Mouse (Mus musculus): Measurements from ENCODE around the gene Pus7.
"Not testable (repeated sequence)": the region's sequence is repeated elsewhere in the genome, so short reads cannot be mapped to it uniquely, and the experiment has no call there.

Pus7 gene

DNA sequence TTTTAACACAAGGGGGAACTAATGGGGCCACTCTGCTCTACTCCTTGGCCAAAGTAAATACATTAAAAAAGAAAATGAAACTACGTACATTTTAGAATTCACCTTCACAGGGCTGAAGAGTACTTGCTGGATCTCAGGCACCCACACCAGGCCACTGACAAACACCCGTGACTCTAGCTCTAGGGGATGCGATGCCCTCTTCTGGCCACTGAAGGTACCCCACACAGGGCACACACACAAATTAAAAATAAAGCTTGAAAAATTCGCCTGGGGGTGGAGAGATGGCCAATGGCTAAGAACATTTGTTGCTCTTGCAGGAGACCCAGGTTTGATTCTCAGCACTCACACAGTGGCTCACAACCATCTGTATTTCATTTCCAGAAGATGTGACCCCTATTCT lies 27.1 kb downstream of the Pus7 start:
- no peak for DNase-seq (ENCODE audit: low read depth, low spot score)

DNA sequence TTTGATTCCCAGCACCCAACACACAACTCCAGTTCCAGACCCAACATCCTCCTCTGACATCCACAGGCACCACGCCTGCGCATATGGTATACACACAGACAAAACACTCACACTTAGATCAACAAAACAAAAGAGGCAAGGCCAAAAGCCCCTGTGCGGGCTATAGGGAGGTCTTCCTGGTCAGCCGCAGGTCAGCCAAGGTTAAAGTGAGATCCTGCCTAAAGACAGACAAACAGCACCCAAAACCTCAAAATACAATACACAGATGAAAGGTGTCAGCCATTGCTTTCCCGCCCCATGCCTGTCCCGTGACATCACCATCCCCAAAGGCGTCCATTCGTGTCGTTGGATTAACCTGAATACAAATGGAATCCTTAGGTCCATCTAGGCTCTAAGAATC lies 27.9 kb downstream of the Pus7 start:
- no peak for DNase-seq (ENCODE audit: low read depth, low spot score)

DNA sequence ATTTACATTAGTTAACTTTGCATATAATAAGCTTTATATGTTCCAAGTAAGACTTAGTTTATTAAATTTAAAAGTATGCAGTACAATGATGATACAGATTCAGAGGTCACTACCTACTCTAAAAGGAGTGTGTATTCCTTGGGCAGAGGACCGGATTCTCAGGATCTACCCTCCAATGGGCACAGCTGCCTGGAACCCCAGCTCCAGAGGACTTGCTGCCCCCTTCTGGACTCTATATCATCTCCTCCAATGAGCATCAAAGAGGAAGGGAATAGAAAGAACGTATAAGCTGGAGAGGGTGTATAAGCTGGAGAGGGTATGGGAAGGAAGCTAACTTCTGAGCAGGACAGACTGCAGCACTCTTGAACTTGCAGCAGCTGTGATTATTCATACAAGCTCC lies 33.6 kb downstream of the Pus7 start:
- DNase-seq (ENCODE audit: low read depth, low spot score) = no peak

DNA sequence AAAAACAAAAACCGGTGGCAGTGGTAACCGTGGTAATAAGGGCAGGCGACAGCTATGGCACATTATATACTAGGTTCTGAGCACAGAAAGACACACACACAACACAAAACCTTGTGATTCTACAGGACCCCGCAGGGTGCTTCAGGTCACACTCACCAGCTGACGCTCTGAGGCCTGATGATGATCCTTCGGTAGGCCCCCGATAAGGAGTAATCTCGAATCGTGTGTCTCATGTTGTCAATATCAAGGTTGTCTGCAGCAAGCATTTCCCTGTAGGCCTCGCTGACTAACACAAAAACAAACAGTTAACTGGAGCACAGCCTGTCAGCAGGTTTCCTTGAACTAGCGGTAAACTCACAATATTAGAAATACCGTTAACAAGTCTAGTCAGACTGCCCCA lies 40.2 kb downstream of the Pus7 start:
- DNase-seq (ENCODE audit: low read depth, low spot score) = no peak

DNA sequence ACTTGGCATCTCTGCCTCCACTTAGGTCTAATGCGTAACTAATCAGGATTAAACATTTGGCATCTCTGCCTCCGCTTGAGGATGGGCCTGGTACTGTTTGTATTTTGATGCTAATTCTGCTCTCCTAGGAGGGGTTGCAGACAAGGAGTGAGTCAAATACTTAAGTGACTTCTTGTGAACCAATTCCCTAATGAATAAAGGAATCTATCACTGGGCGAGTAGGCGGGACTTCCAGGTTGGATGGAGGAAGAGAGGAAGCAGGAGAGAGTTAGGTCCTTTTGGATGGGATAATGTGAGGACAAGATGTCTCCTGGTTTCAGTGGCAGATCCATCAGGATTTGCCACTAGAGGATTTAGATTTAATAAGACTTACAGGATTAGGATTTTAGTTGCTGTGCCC lies 46.4 kb downstream of the Pus7 start:
- no peak for DNase-seq (ENCODE audit: low read depth, low spot score)

DNA sequence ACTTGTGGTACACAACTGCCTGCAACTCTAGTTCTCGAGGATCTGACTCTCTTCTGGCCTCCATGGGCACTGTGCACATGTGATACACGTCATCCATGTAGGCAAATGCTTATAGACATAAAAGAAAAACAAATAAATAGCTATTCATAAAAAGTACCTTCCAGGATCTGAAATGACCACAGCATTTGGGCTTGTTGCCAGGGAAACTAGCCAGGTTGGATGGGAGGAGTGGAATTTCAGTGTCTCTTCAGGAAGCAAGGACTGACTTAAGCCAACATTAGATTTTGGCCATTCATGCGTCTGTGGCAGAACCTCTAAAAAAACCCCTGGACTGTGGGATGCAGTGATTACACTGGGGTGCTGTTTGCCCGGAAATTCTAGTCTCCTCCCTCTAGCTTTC lies 47.1 kb downstream of the Pus7 start:
- DNase-seq (ENCODE audit: low read depth, low spot score) = no peak

DNA sequence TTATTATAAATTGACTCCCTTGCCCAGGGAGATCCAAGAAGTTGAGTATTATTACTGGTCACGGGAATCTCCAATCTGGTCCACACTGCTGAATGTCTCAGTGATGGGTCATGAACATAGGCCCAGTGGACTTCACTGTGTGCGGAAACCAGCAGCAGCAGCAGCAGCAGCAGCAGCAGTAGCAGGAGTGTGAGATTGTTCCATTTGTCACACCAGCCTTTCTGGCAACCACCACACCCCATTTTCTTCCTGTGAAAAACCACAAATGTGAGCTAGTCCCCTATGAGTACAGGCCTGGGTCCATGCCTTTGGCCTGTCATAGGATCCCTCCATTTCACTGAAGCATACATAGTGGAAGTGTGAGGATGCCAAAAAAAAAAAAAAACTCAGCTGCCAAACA lies 61.6 kb downstream of the Pus7 start:
- DNase-seq (ENCODE audit: low read depth, low spot score) = no peak

DNA sequence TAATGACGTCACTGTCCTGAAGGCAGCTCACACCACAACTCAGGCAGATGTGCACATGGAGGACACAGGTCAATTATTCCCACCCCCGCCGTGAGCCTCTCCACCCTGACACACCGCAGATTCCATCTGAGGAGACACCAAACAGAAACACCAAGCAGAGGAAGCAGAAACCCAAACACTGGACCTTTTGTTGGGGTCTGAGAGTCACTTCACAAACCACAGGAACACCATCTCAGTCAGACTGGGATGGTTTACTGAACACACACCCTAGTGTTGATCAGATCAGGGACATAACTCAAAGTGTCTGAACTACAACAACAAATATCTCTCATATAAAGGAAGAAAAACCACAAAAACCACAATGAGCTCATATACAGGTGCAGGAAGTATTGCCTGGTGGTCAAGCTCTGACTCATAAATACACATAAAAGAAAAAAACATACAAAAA lies 64.6 kb downstream of the Pus7 start:
- DNase-seq (ENCODE audit: low read depth, low spot score) = peak; percentile 45

DNA sequence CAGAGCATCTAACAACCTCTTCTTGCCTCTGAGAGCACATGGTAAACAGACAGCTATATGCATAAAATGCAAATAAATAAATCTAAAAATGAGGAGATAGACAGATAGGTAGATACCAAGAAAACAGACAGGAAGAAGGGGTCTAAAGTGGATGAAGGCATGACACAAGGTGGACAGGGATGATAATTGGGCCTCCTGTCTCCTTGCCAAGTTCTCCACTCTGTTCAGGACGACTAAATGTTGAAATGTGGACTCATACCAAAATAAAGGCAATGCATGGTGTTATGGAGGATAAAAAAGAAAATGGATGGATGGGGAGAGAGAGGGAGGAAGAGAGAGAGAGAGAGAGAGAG lies 65.4 kb downstream of the Pus7 start:
- no peak for DNase-seq (ENCODE audit: low read depth, low spot score)

DNA sequence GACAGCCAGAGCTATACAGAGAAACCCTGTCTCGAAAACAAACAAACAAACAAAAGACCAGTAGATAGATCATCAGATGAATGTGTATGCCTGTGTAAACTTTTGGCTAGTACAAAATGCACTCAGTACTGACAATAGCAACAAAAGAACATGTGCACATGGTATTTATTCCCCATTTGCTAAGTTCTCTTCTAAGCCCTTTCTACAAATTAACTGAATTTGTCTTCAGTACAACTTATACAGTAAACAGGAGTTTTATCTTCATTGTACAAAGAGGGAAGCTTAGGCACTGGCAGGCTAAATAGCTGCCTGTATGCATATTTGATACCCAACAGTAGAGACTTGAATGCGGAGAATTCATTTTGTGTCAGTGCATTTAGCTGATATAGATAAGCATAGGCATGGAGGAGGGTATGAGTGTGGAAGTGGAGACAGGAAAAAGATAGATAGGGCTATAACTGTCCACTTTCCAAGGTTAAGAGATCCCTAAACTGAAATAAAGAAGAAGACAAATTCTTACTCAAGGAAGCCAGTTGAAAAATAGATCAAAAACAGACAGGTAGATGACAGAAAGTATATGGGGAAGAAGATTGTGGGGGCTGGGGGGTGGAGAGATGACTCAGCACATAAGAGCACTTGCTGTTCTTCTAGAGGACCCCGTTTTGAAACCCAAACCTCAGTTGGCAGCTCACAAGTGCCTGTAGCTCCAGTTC lies 65.9 kb downstream of the Pus7 start:
- no peak for DNase-seq (ENCODE audit: low read depth, low spot score)

DNA sequence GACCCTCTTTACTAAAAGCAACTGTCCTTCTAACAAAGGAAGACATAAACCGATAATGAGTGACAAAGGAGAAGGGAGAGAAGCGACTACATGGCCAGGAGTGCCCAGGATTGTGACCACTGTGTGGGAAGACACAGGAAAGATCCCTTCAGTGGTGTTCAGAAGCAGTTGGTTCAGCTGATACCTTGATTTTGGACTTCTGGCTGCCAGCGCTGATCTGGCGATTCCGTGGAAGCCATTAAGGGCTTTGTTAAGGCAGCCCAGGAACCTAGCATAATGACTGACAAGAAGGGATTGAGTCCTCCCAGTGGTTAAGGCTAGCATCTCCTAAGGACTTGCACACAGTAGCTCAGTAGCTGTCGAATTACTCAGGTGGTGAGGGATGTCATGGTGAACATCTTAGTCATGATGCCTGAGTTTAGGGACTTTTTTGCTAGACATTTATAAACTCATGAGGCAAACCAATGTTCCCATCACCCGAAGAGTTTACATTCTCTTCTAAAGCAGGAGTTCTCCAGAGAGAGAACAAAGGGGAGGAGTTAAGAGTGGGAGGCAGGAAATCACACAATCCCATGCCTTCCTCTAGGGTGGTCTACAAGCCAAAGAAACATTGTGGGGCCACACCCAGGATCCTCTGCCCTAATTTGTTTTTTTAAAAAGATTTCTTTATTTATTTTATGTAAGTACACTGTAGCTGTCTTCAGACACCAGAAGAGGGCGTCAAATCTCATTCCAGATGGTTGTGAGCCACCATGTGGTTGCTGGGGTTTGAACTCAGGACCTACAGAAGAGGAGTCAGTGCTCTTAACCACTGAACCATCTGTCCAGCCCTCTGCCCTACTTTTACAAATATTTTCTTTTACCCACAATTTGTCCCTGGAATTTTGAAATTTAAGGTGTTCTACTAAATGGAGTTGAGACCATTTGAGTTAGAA lies 69.8 kb downstream of the Pus7 start:
- peak; percentile 17 for DNase-seq (ENCODE audit: low read depth, low spot score)

DNA sequence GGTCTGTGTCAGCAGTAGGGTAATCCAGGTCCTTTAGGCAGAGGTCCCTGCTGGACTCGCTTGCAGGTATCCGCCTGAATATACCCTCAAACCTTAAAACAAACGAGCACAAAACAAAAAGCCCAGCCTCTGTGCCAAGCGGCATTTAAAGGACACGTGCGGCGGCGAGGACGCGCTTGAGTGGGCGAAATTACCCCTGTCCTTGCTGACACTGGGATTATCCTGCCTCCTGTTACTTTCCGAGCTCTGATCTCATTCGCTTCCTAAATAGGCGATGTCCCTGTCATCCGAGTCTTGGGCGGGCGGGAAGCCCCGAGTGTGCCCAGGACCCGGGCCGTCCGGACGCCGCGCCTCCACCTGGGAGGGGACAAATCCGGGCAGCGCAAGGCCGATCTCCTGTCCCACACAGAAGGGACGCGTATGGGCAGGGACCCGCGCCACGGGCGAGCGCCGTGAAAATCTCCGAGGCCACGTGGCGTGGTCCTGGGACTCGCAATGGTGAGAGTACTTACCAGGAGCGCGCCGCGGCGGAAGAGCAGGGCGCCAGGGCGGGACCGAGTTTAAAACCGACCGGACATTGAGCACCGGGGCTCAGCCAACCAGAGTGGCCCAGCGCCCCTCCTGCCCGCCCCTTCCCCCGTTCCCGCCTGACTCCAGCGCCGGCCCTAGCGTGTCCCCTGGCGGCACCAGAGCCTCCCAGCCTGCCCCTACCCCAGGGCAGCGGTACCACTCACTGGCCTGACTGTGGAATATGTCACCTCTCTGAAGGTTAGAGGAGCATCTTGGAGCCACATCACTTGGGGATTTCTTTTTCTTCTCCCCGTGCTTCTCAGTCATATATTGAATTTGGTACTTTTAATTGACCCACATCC lies 71.1 kb downstream of the Pus7 start:
- DNase-seq (ENCODE audit: low read depth, low spot score) = peak; percentile 68

DNA sequence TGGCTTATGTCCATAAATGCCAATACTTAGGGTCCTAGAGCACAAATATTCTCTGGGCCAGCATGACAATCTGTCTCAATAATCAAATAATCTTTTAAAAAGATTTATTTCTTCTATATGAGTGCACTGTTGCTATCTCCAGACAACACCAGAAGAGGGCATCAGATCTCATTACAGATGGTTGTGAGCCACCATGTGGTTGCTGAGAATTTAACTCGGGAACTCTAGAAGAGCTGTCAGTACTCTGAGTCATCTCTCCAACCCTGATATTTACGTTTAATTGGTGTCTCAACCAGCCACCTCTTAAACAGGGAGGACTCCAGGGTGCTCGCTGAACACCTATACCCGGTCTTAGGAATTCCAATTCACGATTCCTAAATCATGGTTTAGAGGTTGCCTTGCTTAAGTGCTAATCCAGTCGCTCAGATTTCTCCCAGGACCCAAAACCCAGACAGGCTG lies 71.8 kb downstream of the Pus7 start:
- DNase-seq (ENCODE audit: low read depth, low spot score) = peak; percentile 24

DNA sequence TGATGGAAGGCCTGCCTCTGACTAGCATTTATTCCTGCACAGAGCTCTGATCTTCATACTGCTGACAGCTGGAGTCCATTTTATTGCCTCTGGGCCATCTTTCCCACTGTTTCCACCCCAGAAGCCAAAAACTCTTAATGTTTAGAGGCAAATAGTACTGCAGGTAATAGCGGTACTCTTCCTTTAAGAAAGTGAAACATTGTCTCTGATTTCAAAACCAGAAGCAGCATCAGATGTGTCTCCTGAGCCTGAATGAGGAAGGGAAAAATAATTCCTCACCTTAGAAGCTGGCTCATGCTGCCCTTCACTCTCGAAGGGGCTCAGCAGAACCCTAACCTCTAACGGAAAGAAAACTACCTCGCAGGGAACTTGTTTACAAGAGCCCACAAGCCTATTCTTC lies 72.3 kb downstream of the Pus7 start:
- DNase-seq (ENCODE audit: low read depth, low spot score) = no peak

DNA sequence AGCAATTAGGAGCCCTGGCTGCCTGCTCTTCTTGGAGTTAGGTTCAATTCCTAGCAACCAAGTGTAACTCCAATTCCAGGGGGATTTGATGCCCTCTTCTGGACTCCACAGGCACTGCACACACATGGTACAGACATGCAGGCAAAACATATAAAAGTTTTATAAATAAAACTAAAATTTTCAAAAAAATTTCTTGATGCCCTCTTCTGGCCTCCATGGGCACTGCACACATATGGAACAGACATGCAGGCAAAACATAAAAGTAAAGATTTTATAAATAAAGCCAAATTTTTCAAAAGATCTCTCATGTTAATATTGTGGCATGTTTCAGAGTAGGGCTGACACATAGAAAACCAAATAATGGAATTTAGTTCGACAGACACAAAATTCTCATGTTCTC lies 73.8 kb downstream of the Pus7 start:
- DNase-seq (ENCODE audit: low read depth, low spot score) = no peak

DNA sequence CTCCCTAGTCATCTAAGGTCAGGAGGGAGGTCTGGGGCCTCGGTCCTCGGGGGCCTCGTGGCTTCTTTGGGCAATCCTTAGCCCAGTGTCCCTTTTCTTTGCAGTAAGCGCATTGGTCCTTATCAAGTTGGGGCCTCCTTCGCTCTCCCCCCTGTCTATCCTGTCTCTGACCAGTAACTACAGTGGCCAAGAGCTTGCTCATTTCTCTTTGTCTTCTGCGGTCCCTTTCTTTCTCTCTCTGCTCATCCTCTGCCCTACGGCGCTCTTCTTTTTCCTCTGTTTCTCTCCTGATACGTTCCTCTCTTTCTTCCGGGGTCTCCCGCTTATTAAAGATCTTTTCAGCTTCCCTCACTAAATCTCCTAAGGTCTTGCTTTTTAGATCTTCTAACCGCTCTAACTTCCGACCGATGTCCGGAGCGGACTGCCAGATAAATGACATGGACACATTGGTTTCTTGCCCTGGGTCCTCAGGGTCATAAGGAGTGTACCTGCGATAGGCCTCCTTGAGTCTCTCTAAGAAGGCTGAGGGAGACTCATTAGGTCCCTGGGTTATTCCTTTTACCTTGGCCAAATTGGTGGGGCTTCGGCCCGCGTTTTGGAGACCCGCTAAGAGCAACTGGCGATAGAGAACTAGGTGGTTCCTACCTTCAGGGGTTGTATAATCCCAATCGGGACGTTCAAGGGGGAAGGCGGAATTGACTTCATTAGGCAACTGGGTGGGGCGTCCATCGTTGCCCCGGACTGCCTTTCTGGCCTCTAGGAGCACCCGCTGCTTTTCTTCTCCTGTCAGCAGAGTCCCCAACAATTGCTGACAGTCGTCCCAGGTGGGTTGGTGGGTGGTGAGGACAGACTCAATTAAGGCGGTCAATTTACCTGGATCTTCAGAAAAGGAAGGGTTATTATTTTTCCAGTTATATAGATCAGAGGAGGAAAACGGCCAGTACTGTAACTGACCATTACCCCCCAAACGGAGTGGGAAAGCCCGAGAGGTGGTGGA lies 76.6 kb downstream of the Pus7 start:
- DNase-seq (ENCODE audit: low read depth, low spot score) = not testable (repeated sequence)

DNA sequence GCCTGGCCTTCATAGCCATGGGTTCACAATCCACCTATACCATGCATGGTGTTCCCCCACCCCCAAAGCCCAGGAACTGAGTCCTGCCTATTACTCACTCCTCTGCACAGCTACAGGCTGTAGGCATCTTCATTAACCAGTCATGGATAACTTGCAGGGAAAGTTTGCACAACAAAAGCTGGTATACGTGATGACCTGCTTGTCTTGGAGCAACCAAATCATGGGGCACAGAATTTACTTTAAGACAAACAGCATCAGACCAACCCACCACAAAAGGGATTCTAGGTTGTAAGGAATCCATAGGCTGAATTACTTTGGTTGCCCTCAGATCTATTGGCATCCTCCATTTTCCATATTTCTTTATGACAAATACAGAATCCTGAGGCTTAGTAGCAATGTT lies 86.1 kb downstream of the Pus7 start:
- DNase-seq (ENCODE audit: low read depth, low spot score) = no peak

All from CD4-positive, CD25-positive, alpha-beta regulatory T cell, adult 2 months (primary cell).